Mouse (Mus musculus) spleen, adult 2 months (tissue): ENCODE results near the gene Cacna1c. TPM values are rescaled to one million over a fixed set of nuclear protein-coding genes. Genes with fewer than 3 reads are reported as not detected.

Experiments
- DNase-seq, 2 experiments: peaks; one replicate each; pipeline versions ENCODE4 v3.0.0 to v3.0.0-alpha.2; 2012 to 2021; ENCODE audit warnings: low spot score in 2 of 2, low read depth in 1 of 2
- H3K27ac ChIP-seq: fragments of 200-500 bp; 2 replicates; pipeline ENCODE4 v1.5.1; 2012; ENCODE audit warnings: low read length, inconsistent platforms; ENCODE audit not compliant: insufficient read depth
- H3K27me3 ChIP-seq: fragments of 200-500 bp; 2 replicates; pipeline ENCODE4 v1.6.1; 2012; ENCODE audit warnings: mild to moderate bottlenecking, moderate library complexity, low read length, inconsistent platforms; ENCODE audit not compliant: control insufficient read depth, insufficient read depth
- H3K36me3 ChIP-seq: fragments of 200-500 bp; 2 replicates; pipeline ENCODE4 v1.6.1; 2012; ENCODE audit warnings: mild to moderate bottlenecking, low read length, inconsistent platforms; ENCODE audit not compliant: control insufficient read depth, insufficient read depth
- H3K4me1 ChIP-seq: fragments of 200-500 bp; 2 replicates; pipeline ENCODE4 v1.6.1; 2011; ENCODE audit warnings: inconsistent platforms; ENCODE audit not compliant: control insufficient read depth, insufficient read depth, insufficient read length
- H3K4me3 ChIP-seq: fragments of 200-500 bp; 2 replicates; pipeline ENCODE4 v1.5.1; 2011; ENCODE audit warnings: mild to moderate bottlenecking, inconsistent platforms; ENCODE audit not compliant: insufficient read depth, insufficient read length; ENCODE audit errors: extremely low read depth
- CTCF ChIP-seq: fragments of 200-500 bp; IDR thresholded peaks from 2 replicates; pipeline ENCODE4 v1.5.1; 2011; ENCODE audit warnings: mild to moderate bottlenecking, inconsistent platforms; ENCODE audit not compliant: insufficient read depth, insufficient read length, insufficient replicate concordance; ENCODE audit errors: extremely low read depth
- POLR2A ChIP-seq: fragments of 200-500 bp; IDR thresholded peaks from 2 replicates; pipeline ENCODE4 v1.6.1; 2011; ENCODE audit warnings: low read depth, low read length, inconsistent platforms
- WGBS: fragments of 180-500 bp; shearing (Covaris S2); methylation state at CpG from one replicate; pipeline ENCODE4 v1.1.7; 2018; 5-methylcytosine and 5-hydroxymethylcytosine counted together
- polyA plus RNA-seq: library from polyadenylated mRNA; depleted of rRNA; stranded (reverse); fragments of >200 nt; gene quantifications from 2 replicates; pipeline ENCODE4 v1.2.3, GENCODE M21; 2012

Gene Cacna1c
- polyA plus RNA-seq, 1 experiment: 1.1 TPM

GRCm38 (mm10) chr6:118956234-118956633 is 240.0 kb downstream of the Cacna1c start:
- H3K4me1 ChIP-seq: no peaks in the 10 kb centered on the region
- H3K4me3 ChIP-seq: no peak overlapping the region
- 90% methylated on average over 4 of the region's 4 CpGs for WGBS
- TF ChIP-seq CTCF: no peak
- TF ChIP-seq POLR2A: no peak
- no peak overlapping the region for H3K27ac ChIP-seq
- no peaks in the 10 kb centered on the region for H3K36me3 ChIP-seq
- DNase-seq: no peak
- H3K27me3 ChIP-seq: no peaks in the 10 kb centered on the region

GRCm38 (mm10) chr6:118955777-118956176 is 240.4 kb downstream of the Cacna1c start:
- no peak for DNase-seq
- Histone ChIP-seq H3K27me3 (no peaks in the 10 kb centered on the region), H3K36me3 (no peaks in the 10 kb centered on the region), H3K4me1 (no peaks in the 10 kb centered on the region), H3K27ac (no peak overlapping the region), H3K4me3 (no peak overlapping the region)
- no peak for TF ChIP-seq POLR2A
- TF ChIP-seq CTCF: no peak

GRCm38 (mm10) chr6:118954988-118955554 is 241.1 kb downstream of the Cacna1c start:
- Histone ChIP-seq H3K27ac (no peak overlapping the region), H3K4me1 (no peaks in the 10 kb centered on the region), H3K36me3 (no peaks in the 10 kb centered on the region), H3K4me3 (no peak overlapping the region), H3K27me3 (no peaks in the 10 kb centered on the region)
- WGBS: 87% methylated on average over 7 of the region's 7 CpGs
- TF ChIP-seq CTCF (no peak), POLR2A (no peak)
- DNase-seq: no peak

GRCm38 (mm10) chr6:118952377-118952776 is 243.8 kb downstream of the Cacna1c start:
- Histone ChIP-seq H3K36me3 (no peaks in the 10 kb centered on the region), H3K27ac (no peak overlapping the region), H3K4me1 (no peaks in the 10 kb centered on the region), H3K27me3 (no peaks in the 10 kb centered on the region), H3K4me3 (no peak overlapping the region)
- no peak for DNase-seq
- TF ChIP-seq CTCF (no peak), POLR2A (no peak)
- 89% methylated on average over 9 of the region's 9 CpGs for WGBS

GRCm38 (mm10) chr6:118950190-118950589 is 246.0 kb downstream of the Cacna1c start:
- Histone ChIP-seq H3K27me3 (no peaks in the 10 kb centered on the region), H3K4me1 (no peaks in the 10 kb centered on the region), H3K4me3 (no peak overlapping the region), H3K36me3 (no peaks in the 10 kb centered on the region), H3K27ac (no peak overlapping the region)
- DNase-seq: no peak
- TF ChIP-seq POLR2A: no peak
- 73% methylated on average over 13 of the region's 13 CpGs for WGBS

- no peaks in the 10 kb centered on the region for H3K27me3 ChIP-seq
- TF ChIP-seq CTCF: no peak
- TF ChIP-seq POLR2A: no peak
- no peaks in the 10 kb centered on the region for H3K36me3 ChIP-seq
- DNase-seq: no peak
- 92% methylated on average over 8 of the region's 8 CpGs for WGBS
- H3K4me3 ChIP-seq: no peak overlapping the region
- no peaks in the 10 kb centered on the region for H3K4me1 ChIP-seq
- no peak overlapping the region for H3K27ac ChIP-seq
These were observed 248.9 kb downstream of the Cacna1c start for GRCm38 (mm10) chr6:118947286-118947685.

GRCm38 (mm10) chr6:118946660-118947059 is 249.6 kb downstream of the Cacna1c start:
- H3K27ac ChIP-seq: no peak overlapping the region

More at GRCm38 (mm10) chr6:118946660-118947059, 249.6 kb downstream of the Cacna1c start:
- no peaks in the 10 kb centered on the region for H3K4me1 ChIP-seq
- no peak for DNase-seq
- H3K36me3 ChIP-seq: no peaks in the 10 kb centered on the region
- H3K27me3 ChIP-seq: no peaks in the 10 kb centered on the region
- 86% methylated on average over 6 of the region's 6 CpGs for WGBS
- no peak overlapping the region for H3K4me3 ChIP-seq
- no peak for TF ChIP-seq CTCF
- no peak for TF ChIP-seq POLR2A
